9 mouse cellular contexts compared by ENCODE assay signal in the genomic region with DNA sequence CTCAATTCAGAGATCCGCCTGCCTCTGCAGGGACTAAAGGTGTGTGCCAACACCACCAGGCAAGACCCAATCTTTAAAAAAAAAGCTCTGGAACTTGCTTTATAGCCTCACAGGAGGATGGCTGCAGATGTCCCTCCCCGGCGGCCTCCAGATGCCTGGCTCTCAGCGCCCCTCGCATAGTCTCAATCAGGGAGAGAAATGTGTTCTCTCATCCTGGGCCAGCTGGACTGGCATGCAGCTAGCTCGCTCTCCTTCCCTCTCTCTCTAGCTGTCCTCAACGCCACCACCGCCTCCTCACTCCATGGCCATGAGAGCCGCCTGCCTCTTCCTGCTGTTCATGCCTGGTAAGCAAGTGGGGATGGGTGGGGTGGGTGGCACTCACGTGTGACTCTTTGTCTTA. TPM values are rescaled to one million over a fixed set of nuclear protein-coding genes. Genes with fewer than 3 reads are reported as not detected.
DNase-seq lines count a peak whose midpoint lies in the region; ATAC-seq and TF ChIP-seq lines count a peak whose summit lies in the region.
"Had no signal": no experiment of that assay in that cellular context is flagged by ENCODE, and none has a peak within 500 bp of the region (broad histone marks: within the 10 kb centered on the region; RNA-seq: fewer than 3 reads in every experiment).

No protein-coding gene starts in this region.

- H3K36me3 ChIP-seq in midbrain, embryonic 10.5 days: peaks cover 61% of the 10 kb centered on the region
- H3K36me3 ChIP-seq in midbrain, embryonic 11.5 days (ENCODE audit: control insufficient read depth, insufficient read depth, low read length): peaks cover 15% of the 10 kb centered on the region
- H3K36me3 ChIP-seq in limb, embryonic 10.5 days: peaks cover 69% of the 10 kb centered on the region
- peaks cover 2% of the 10 kb centered on the region; the same call in 1 of the 2 replicates for H3K36me3 ChIP-seq in stomach, postnatal 0 days (ENCODE audit: control insufficient read depth, insufficient read depth, low read length)

- H3K4me2 ChIP-seq in midbrain, embryonic 11.5 days: no peak overlapping the region; the same call in 1 of the 2 replicates
- peak overlapping the region; percentile 61; the same call in 1 of the 2 replicates for H3K4me2 ChIP-seq in stomach, postnatal 0 days (replicated peaks; ENCODE audit: low read depth)

- ATAC-seq in frontal cortex, adult (ENCODE audit: low TSS enrichment): peak; percentile 35; the same call in 1 of the 2 replicates
- no peak for ATAC-seq in midbrain, embryonic 11.5 days (ENCODE audit: low FRiP score)
- no peak for ATAC-seq in stomach, postnatal 0 days (ENCODE audit: low FRiP score, low TSS enrichment)

- WGBS in midbrain, embryonic 10.5 days: 81% methylated on average over 10 of the region's 10 CpGs
- WGBS in midbrain, embryonic 11.5 days: 81% methylated on average over 10 of the region's 10 CpGs
- 80% methylated on average over 10 of the region's 10 CpGs for WGBS in limb, embryonic 10.5 days
- WGBS in stomach, postnatal 0 days: 73% methylated on average over 10 of the region's 10 CpGs

- no peaks in the 10 kb centered on the region for H3K9me3 ChIP-seq in midbrain, embryonic 10.5 days (replicated peaks)
- no peaks in the 10 kb centered on the region for H3K9me3 ChIP-seq in midbrain, embryonic 11.5 days (ENCODE audit: control insufficient read depth, low read length)
- no peaks in the 10 kb centered on the region for H3K9me3 ChIP-seq in limb, embryonic 10.5 days (replicated peaks)
- H3K9me3 ChIP-seq in stomach, postnatal 0 days (ENCODE audit: control insufficient read depth, low read length): no peaks in the 10 kb centered on the region

- no peak for TF ChIP-seq CTCF in stomach, postnatal 0 days (IDR thresholded peaks at IDR 0.05; ENCODE audit: low read depth)

- H3K4me1 ChIP-seq in midbrain, embryonic 10.5 days: peaks cover 35% of the 10 kb centered on the region
- H3K4me1 ChIP-seq in midbrain, embryonic 11.5 days (ENCODE audit: control insufficient read depth, insufficient read depth, low read length): peaks cover 21% of the 10 kb centered on the region
- H3K4me1 ChIP-seq in limb, embryonic 10.5 days: peaks cover 61% of the 10 kb centered on the region
- 0 out of 2 replicates have a peak, but pooled peaks cover 2% of the 10 kb centered on the region for H3K4me1 ChIP-seq in stomach, postnatal 0 days (replicated peaks; ENCODE audit: control insufficient read depth, insufficient read depth)

- H3K27me3 ChIP-seq in midbrain, embryonic 10.5 days (ENCODE audit: low read depth, poor library complexity, severe bottlenecking): no peaks in the 10 kb centered on the region
- H3K27me3 ChIP-seq in midbrain, embryonic 11.5 days (ENCODE audit: control insufficient read depth, insufficient read depth, low read length): no peaks in the 10 kb centered on the region
- H3K27me3 ChIP-seq in limb, embryonic 10.5 days (ENCODE audit: low read depth, poor library complexity, severe bottlenecking): no peaks in the 10 kb centered on the region
- no peaks in the 10 kb centered on the region for H3K27me3 ChIP-seq in stomach, postnatal 0 days (ENCODE audit: control insufficient read depth, insufficient read depth, low read length)

- no peak overlapping the region for H3K9ac ChIP-seq in midbrain, embryonic 11.5 days (ENCODE audit: low read length)
- no peak overlapping the region for H3K9ac ChIP-seq in stomach, postnatal 0 days (ENCODE audit: low read length)

- no peak for DNase-seq in frontal cortex, postnatal 36 days (ENCODE audit: low spot score in 2 of 2)
- no peak for DNase-seq in midbrain, embryonic 10.5 days (ENCODE audit: low spot score)
- no peak for DNase-seq in midbrain, embryonic 11.5 days (ENCODE audit: low spot score, missing footprints)
- DNase-seq in limb, embryonic 10.5 days (ENCODE audit: low spot score): no peak
- DNase-seq in stomach, postnatal 0 days (ENCODE audit: low spot score): no peak
- no peak for DNase-seq in urinary bladder, adult 18-20 months (ENCODE audit: low spot score in 2 of 2)
- no peak for DNase-seq in natural killer cell, adult 2 months (ENCODE audit: low spot score in 2 of 2)
- DNase-seq: right cerebral cortex, postnatal 4 days had no signal

- TF ChIP-seq EP300 in stomach, postnatal 0 days (optimal IDR thresholded peaks at IDR 0.05): no peak

- peak overlapping the region; percentile 93 for H3K27ac ChIP-seq in midbrain, embryonic 10.5 days (replicated peaks)
- no peak overlapping the region for H3K27ac ChIP-seq in midbrain, embryonic 11.5 days (ENCODE audit: low read depth, low read length)
- peak overlapping the region; percentile 96 for H3K27ac ChIP-seq in limb, embryonic 10.5 days
- no peak overlapping the region for H3K27ac ChIP-seq in stomach, postnatal 0 days (replicated peaks)

- peak overlapping the region; percentile 70; the same call in 1 of the 2 replicates for H3K4me3 ChIP-seq in midbrain, embryonic 10.5 days
- H3K4me3 ChIP-seq in midbrain, embryonic 11.5 days (ENCODE audit: low read depth, low read length): no peak overlapping the region
- H3K4me3 ChIP-seq in limb, embryonic 10.5 days: peak overlapping the region; percentile 77
- H3K4me3 ChIP-seq in stomach, postnatal 0 days (ENCODE audit: low read depth, low read length): no peak overlapping the region

RNA-seq across cellular contexts. Expression of a gene that starts 2.3 kb away (rescaled TPM):
- 260 and 321 TPM in 2 replicates for polyA plus RNA-seq in midbrain, embryonic 10.5 days (2016; fragmentation: Nextera tagmentation; extraction: Ambion mirVana)
- 250 and 254 TPM in 2 replicates for polyA plus RNA-seq in midbrain, embryonic 11.5 days (2014; fragmentation: Nextera tagmentation; extraction: Ambion mirVana)
- 444 and 521 TPM in 2 replicates for polyA plus RNA-seq in limb, embryonic 10.5 days (2016; fragmentation: Nextera tagmentation; extraction: Ambion mirVana)
- polyA plus RNA-seq in stomach, postnatal 0 days (2015; fragmentation: Nextera tagmentation; extraction: Ambion mirVana): 244 and 247 TPM in 2 replicates

RNA-seq across cellular contexts. Expression of a gene that starts 25.9 kb away (rescaled TPM):
- polyA plus RNA-seq in midbrain, embryonic 10.5 days (2016; fragmentation: Nextera tagmentation; extraction: Ambion mirVana): 42.5 and 56.5 TPM in 2 replicates
- polyA plus RNA-seq in midbrain, embryonic 11.5 days (2014; fragmentation: Nextera tagmentation; extraction: Ambion mirVana): 28.5 and 33.4 TPM in 2 replicates
- 33.9 and 44.0 TPM in 2 replicates for polyA plus RNA-seq in limb, embryonic 10.5 days (2016; fragmentation: Nextera tagmentation; extraction: Ambion mirVana)
- 14.4 and 15.9 TPM in 2 replicates for polyA plus RNA-seq in stomach, postnatal 0 days (2015; fragmentation: Nextera tagmentation; extraction: Ambion mirVana)

RNA-seq across cellular contexts. Expression of a gene that starts 47.8 kb away (rescaled TPM):
- polyA plus RNA-seq in midbrain, embryonic 10.5 days (2016; fragmentation: Nextera tagmentation; extraction: Ambion mirVana): 10.8 and 11.0 TPM in 2 replicates
- 6.3 and 8.3 TPM in 2 replicates for polyA plus RNA-seq in midbrain, embryonic 11.5 days (2014; fragmentation: Nextera tagmentation; extraction: Ambion mirVana)
- polyA plus RNA-seq in limb, embryonic 10.5 days (2016; fragmentation: Nextera tagmentation; extraction: Ambion mirVana): 10.6 and 11.4 TPM in 2 replicates
- polyA plus RNA-seq in stomach, postnatal 0 days (2015; fragmentation: Nextera tagmentation; extraction: Ambion mirVana): 1.4 and 1.6 TPM in 2 replicates

RNA-seq across cellular contexts. Expression of a gene that starts 51.6 kb away (rescaled TPM):
- 429 and 455 TPM in 2 replicates for polyA plus RNA-seq in midbrain, embryonic 10.5 days (2016; fragmentation: Nextera tagmentation; extraction: Ambion mirVana)
- 411 and 422 TPM in 2 replicates for polyA plus RNA-seq in midbrain, embryonic 11.5 days (2014; fragmentation: Nextera tagmentation; extraction: Ambion mirVana)
- polyA plus RNA-seq in limb, embryonic 10.5 days (2016; fragmentation: Nextera tagmentation; extraction: Ambion mirVana): 428 and 436 TPM in 2 replicates
- 374 and 382 TPM in 2 replicates for polyA plus RNA-seq in stomach, postnatal 0 days (2015; fragmentation: Nextera tagmentation; extraction: Ambion mirVana)

Comparison
In these comparisons a context has a peak if more than half of its experiments do, and no peak if none do; other contexts are left out.
1. H3K27ac ChIP-seq: peak in midbrain, embryonic 10.5 days (single experiment) and limb, embryonic 10.5 days (single experiment); none in midbrain, embryonic 11.5 days (single experiment) and stomach, postnatal 0 days (single experiment).
2. H3K4me3 ChIP-seq: peak in midbrain, embryonic 10.5 days (single experiment) and limb, embryonic 10.5 days (single experiment); none in midbrain, embryonic 11.5 days (single experiment) and stomach, postnatal 0 days (single experiment).